Mouse (Mus musculus): ENCODE data around the gene Tubb2b. TPM values are rescaled to one million over a fixed set of nuclear protein-coding genes. Genes with fewer than 3 reads are reported as not detected.
A peak's percentile ranks its signal among the peaks of the same experiment; 100 is the strongest.

Gene Tubb2b
- polyA plus RNA-seq, 1 experiment from 2014 or later: 33.5 TPM

- WGBS: 37% methylated on average over 16 of the region's 16 CpGs
- H3K27ac ChIP-seq: no peak overlapping the region
- peak overlapping the region; percentile 94 for H3K4me2 ChIP-seq (replicated peaks)
- 0 out of 2 replicates have a peak, but pooled peaks cover 10% of the 10 kb centered on the region for H3K4me1 ChIP-seq (replicated peaks)
- peak overlapping the region; percentile 72; the same call in 1 of the 2 replicates for H3K4me3 ChIP-seq (replicated peaks)
- peak; percentile 36; the same call in 1 of the 2 replicates for ATAC-seq
- H3K36me3 ChIP-seq: no peaks in the 10 kb centered on the region
- 0 out of 2 replicates have a peak overlapping the region, but pooled peaks have one; percentile 67 for H3K9ac ChIP-seq
- no peaks in the 10 kb centered on the region for H3K27me3 ChIP-seq (replicated peaks)
- H3K9me3 ChIP-seq: no peaks in the 10 kb centered on the region
These were observed 51.6 kb downstream of the Tubb2b start for GRCm38 (mm10) chr13:34078500-34079280.

GRCm38 (mm10) chr13:34077492-34078271, 52.6 kb downstream of the Tubb2b start, which contains the start of gene Tubb2a:
Gene Tubb2a, minus strand, starts transcription at chr13:34078007.
- Histone ChIP-seq H3K4me1 (replicated peaks) (0 out of 2 replicates have a peak, but pooled peaks cover 10% of the 10 kb centered on the region), H3K36me3 (no peaks in the 10 kb centered on the region), H3K27me3 (replicated peaks) (no peaks in the 10 kb centered on the region), H3K9me3 (no peaks in the 10 kb centered on the region), H3K9ac (peak within 1 kb of the TSS; percentile 67), H3K4me2 (replicated peaks) (peak within 1 kb of the TSS; percentile 94), H3K27ac (peak within 1 kb of the TSS; percentile 24; the same call in 1 of the 2 replicates), H3K4me3 (replicated peaks) (peak within 1 kb of the TSS; percentile 72)
- under 1% methylated on average over 45 of the region's 45 CpGs for WGBS
- ATAC-seq: peak; percentile 94

Other genes starting within 250 kb of the Tubb2b start
- not detected in 2 replicates for gene Serpinb6c, start 224.8 kb downstream of the Tubb2b start, polyA plus RNA-seq (2015; fragmentation: Nextera tagmentation; extraction: Ambion mirVana)
- 40.5 and 43.3 TPM in 2 replicates for gene Nqo2, start 165.8 kb downstream of the Tubb2b start, polyA plus RNA-seq (2015; fragmentation: Nextera tagmentation; extraction: Ambion mirVana)
- 20.4 and 20.8 TPM in 2 replicates for gene Ripk1, start 128.1 kb downstream of the Tubb2b start, polyA plus RNA-seq (2015; fragmentation: Nextera tagmentation; extraction: Ambion mirVana)
- 120 and 124 TPM in 2 replicates for gene Serpinb6a, start 127.7 kb downstream of the Tubb2b start, polyA plus RNA-seq (2015; fragmentation: Nextera tagmentation; extraction: Ambion mirVana)
- gene Bphl, start 92.9 kb downstream of the Tubb2b start, polyA plus RNA-seq (2015; fragmentation: Nextera tagmentation; extraction: Ambion mirVana): 57.6 and 60.4 TPM in 2 replicates
- gene Tubb2a, start 52.5 kb downstream of the Tubb2b start, polyA plus RNA-seq (2015; fragmentation: Nextera tagmentation; extraction: Ambion mirVana): 170 TPM in 2 replicates
- 71.3 and 88.2 TPM in 2 replicates for gene Psmg4, start 32.5 kb upstream of the Tubb2b start, polyA plus RNA-seq (2015; fragmentation: Nextera tagmentation; extraction: Ambion mirVana)
- gene Slc22a23, start 214.7 kb upstream of the Tubb2b start, polyA plus RNA-seq (2015; fragmentation: Nextera tagmentation; extraction: Ambion mirVana): 3.2 and 3.3 TPM in 2 replicates

All from intestine, embryonic 15.5 days (tissue).